Mouse (Mus musculus): ENCODE measurements around the gene Cyp2ab1. TPM values are rescaled to one million over a fixed set of nuclear protein-coding genes. Genes with fewer than 3 reads are reported as not detected.

Cyp2ab1 gene
- polyA plus RNA-seq, 1 experiment from 2014 or later, result not detected

Other genes starting within 250 kb of the Cyp2ab1 start
- gene Klhl24, start 227.9 kb downstream of the Cyp2ab1 start, polyA plus RNA-seq (2014; fragmentation: Nextera tagmentation; extraction: Ambion mirVana), result 50.3 and 50.8 TPM in 2 replicates
- 31.1 and 32.8 TPM in 2 replicates for gene Yeats2, start 184.3 kb downstream of the Cyp2ab1 start, polyA plus RNA-seq (2014; fragmentation: Nextera tagmentation; extraction: Ambion mirVana)
- 1.7 and 1.8 TPM in 2 replicates for gene Map6d1, start 84.0 kb downstream of the Cyp2ab1 start, polyA plus RNA-seq (2014; fragmentation: Nextera tagmentation; extraction: Ambion mirVana)
- gene Parl, start 23.0 kb downstream of the Cyp2ab1 start, polyA plus RNA-seq (2014; fragmentation: Nextera tagmentation; extraction: Ambion mirVana), result 103 and 105 TPM in 2 replicates
- 65.4 and 89.9 TPM in 2 replicates for gene Abcc5, start 101.0 kb upstream of the Cyp2ab1 start, polyA plus RNA-seq (2014; fragmentation: Nextera tagmentation; extraction: Ambion mirVana)
- 132 and 139 TPM in 2 replicates for gene Eif2b5, start 173.4 kb upstream of the Cyp2ab1 start, polyA plus RNA-seq (2014; fragmentation: Nextera tagmentation; extraction: Ambion mirVana)
- 50.8 and 58.9 TPM in 2 replicates for gene Dvl3, start 191.6 kb upstream of the Cyp2ab1 start, polyA plus RNA-seq (2014; fragmentation: Nextera tagmentation; extraction: Ambion mirVana)
- gene Ap2m1, start 210.1 kb upstream of the Cyp2ab1 start, polyA plus RNA-seq (2014; fragmentation: Nextera tagmentation; extraction: Ambion mirVana), result 923 and 941 TPM in 2 replicates
- 52.4 and 63.1 TPM in 2 replicates for gene Abcf3, start 223.2 kb upstream of the Cyp2ab1 start, polyA plus RNA-seq (2014; fragmentation: Nextera tagmentation; extraction: Ambion mirVana)